Mouse (Mus musculus) bone marrow, adult 2 months (tissue): ENCODE measurements at regions not wholly inside any gene's neighbourhood (a gene's known extent, or its start where the extent isn't known, plus 50 kb on each side); places are given as distances from the start of the nearest gene placed in this dataset.

Experiments
- CTCF ChIP-seq: fragments of 200-500 bp; IDR thresholded peaks from 2 replicates; pipeline ENCODE4 v1.5.1; 2011; ENCODE audit warnings: low read length, control low read depth; ENCODE audit not compliant: control insufficient read depth, insufficient read depth
- POLR2A ChIP-seq: fragments of 200-500 bp; IDR thresholded peaks from 2 replicates; pipeline ENCODE4 v1.6.1; 2011; ENCODE audit warnings: low read depth, mild to moderate bottlenecking, control low read depth, low read length, borderline replicate concordance; ENCODE audit not compliant: control insufficient read depth

DNA sequence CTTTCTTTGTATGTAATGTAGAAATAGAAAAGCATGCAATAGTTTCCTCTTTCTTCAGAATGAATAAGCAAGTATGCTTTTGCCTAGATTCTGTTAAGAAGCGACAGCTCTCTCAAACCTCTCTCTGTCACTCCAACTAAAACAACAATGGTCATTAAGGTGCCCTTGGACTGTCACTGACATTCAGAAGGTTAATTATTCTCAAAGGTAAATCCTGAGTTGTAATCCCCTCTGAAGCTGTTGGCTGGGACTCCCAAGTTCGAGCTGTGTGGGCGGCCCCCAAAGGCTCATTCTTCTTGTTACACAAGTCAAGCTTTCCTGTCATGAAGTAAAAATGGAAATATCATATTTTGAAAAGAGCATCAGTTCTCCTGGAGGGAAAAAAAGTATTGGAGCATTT is 153.6 kb upstream of the Cdkn3 start:
- TF ChIP-seq CTCF: no peak
- no peak for TF ChIP-seq POLR2A
